Mouse (Mus musculus): ENCODE measurements around the gene Nfix. TPM values are rescaled to one million over a fixed set of nuclear protein-coding genes. Genes with fewer than 3 reads are reported as not detected.

Nfix gene
- polyA plus RNA-seq, 1 experiment from 2014 or later = 18.4 TPM

- ATAC-seq (ENCODE audit: insufficient number of reproducible peaks, insufficient read depth, low FRiP score, low TSS enrichment) = no peak
- WGBS = 1% methylated on average over 12 of the region's 12 CpGs
Measured at GRCm38 (mm10) chr8:84705960-84706359, 94.2 kb downstream of the Nfix start.

GRCm38 (mm10) chr8:84704867-84705831 lies 95.0 kb downstream of the Nfix start:
- H3K4me1 ChIP-seq = peaks cover 57% of the 10 kb centered on the region
- H3K9me3 ChIP-seq = no peaks in the 10 kb centered on the region
- ATAC-seq (ENCODE audit: insufficient number of reproducible peaks, insufficient read depth, low FRiP score, low TSS enrichment) = no peak
- no peak overlapping the region for H3K27ac ChIP-seq
- H3K4me2 ChIP-seq (replicated peaks) = peak overlapping the region; percentile 33
- H3K9ac ChIP-seq = no peak overlapping the region
- 1% methylated on average over 61 of the region's 61 CpGs for WGBS
- peaks cover 77% of the 10 kb centered on the region for H3K27me3 ChIP-seq
- peaks cover 7% of the 10 kb centered on the region; the same call in 1 of the 2 replicates for H3K36me3 ChIP-seq
- H3K4me3 ChIP-seq = 0 out of 2 replicates have a peak overlapping the region, but pooled peaks have one; percentile 20

More at GRCm38 (mm10) chr8:84705960-84706359, 94.2 kb downstream of the Nfix start:
- peaks cover 7% of the 10 kb centered on the region; the same call in 1 of the 2 replicates for H3K36me3 ChIP-seq
- H3K27me3 ChIP-seq = peaks cover 76% of the 10 kb centered on the region
- H3K4me2 ChIP-seq (replicated peaks) = peak overlapping the region; percentile 33; the same call in 1 of the 2 replicates
- no peak overlapping the region for H3K27ac ChIP-seq
- peaks cover 58% of the 10 kb centered on the region for H3K4me1 ChIP-seq
- no peak overlapping the region for H3K9ac ChIP-seq
- H3K9me3 ChIP-seq = no peaks in the 10 kb centered on the region
- no peak overlapping the region for H3K4me3 ChIP-seq

GRCm38 (mm10) chr8:84704356-84704755 lies 95.8 kb downstream of the Nfix start:
- Histone ChIP-seq H3K36me3 (peaks cover 14% of the 10 kb centered on the region), H3K9me3 (no peaks in the 10 kb centered on the region), H3K4me2 (replicated peaks) (peak overlapping the region; percentile 38), H3K27ac (no peak overlapping the region), H3K4me1 (peaks cover 56% of the 10 kb centered on the region), H3K27me3 (peaks cover 77% of the 10 kb centered on the region), H3K4me3 (peak overlapping the region; percentile 20), H3K9ac (no peak overlapping the region)
- under 1% methylated on average over 16 of the region's 16 CpGs for WGBS
- no peak for ATAC-seq (ENCODE audit: insufficient number of reproducible peaks, insufficient read depth, low FRiP score, low TSS enrichment)

- H3K9me3 ChIP-seq = no peaks in the 10 kb centered on the region
- WGBS = 10% methylated on average over 38 of the region's 38 CpGs
- H3K4me1 ChIP-seq = peaks cover 49% of the 10 kb centered on the region
- H3K27me3 ChIP-seq = peaks cover 71% of the 10 kb centered on the region
- H3K4me2 ChIP-seq (replicated peaks) = peak overlapping the region; percentile 38
- ATAC-seq (ENCODE audit: insufficient number of reproducible peaks, insufficient read depth, low FRiP score, low TSS enrichment) = no peak
- H3K36me3 ChIP-seq = peaks cover 21% of the 10 kb centered on the region
- 0 out of 2 replicates have a peak overlapping the region, but pooled peaks have one; percentile 10 for H3K9ac ChIP-seq
- no peak overlapping the region for H3K27ac ChIP-seq
- peak overlapping the region; percentile 20 for H3K4me3 ChIP-seq
Measured at GRCm38 (mm10) chr8:84703466-84704249, 96.5 kb downstream of the Nfix start.

- 0 out of 2 replicates have a peak overlapping the region, but pooled peaks have one; percentile 38 for H3K4me2 ChIP-seq (replicated peaks)
- no peaks in the 10 kb centered on the region for H3K9me3 ChIP-seq
- 80% methylated on average over 6 of the region's 6 CpGs for WGBS
- no peak overlapping the region for H3K27ac ChIP-seq
- peaks cover 65% of the 10 kb centered on the region for H3K27me3 ChIP-seq
- peaks cover 25% of the 10 kb centered on the region for H3K36me3 ChIP-seq
- H3K9ac ChIP-seq = no peak overlapping the region
- peaks cover 45% of the 10 kb centered on the region for H3K4me1 ChIP-seq
- no peak for ATAC-seq (ENCODE audit: insufficient number of reproducible peaks, insufficient read depth, low FRiP score, low TSS enrichment)
- peak overlapping the region; percentile 20 for H3K4me3 ChIP-seq
Measured at GRCm38 (mm10) chr8:84702963-84703465, 97.1 kb downstream of the Nfix start.

- peaks cover 40% of the 10 kb centered on the region for H3K4me1 ChIP-seq
- peaks cover 61% of the 10 kb centered on the region for H3K27me3 ChIP-seq
- H3K4me2 ChIP-seq (replicated peaks) = 0 out of 2 replicates have a peak overlapping the region, but pooled peaks have one; percentile 38
- no peaks in the 10 kb centered on the region for H3K9me3 ChIP-seq
- H3K27ac ChIP-seq = no peak overlapping the region
- H3K9ac ChIP-seq = no peak overlapping the region
- WGBS = 69% methylated on average over 9 of the region's 9 CpGs
- no peak for ATAC-seq (ENCODE audit: insufficient number of reproducible peaks, insufficient read depth, low FRiP score, low TSS enrichment)
- H3K4me3 ChIP-seq = peak overlapping the region; percentile 17
- H3K36me3 ChIP-seq = peaks cover 25% of the 10 kb centered on the region
Measured at GRCm38 (mm10) chr8:84702561-84702960, 97.6 kb downstream of the Nfix start.

- peak; percentile 41; the same call in 1 of the 2 replicates for ATAC-seq (ENCODE audit: insufficient number of reproducible peaks, insufficient read depth, low FRiP score, low TSS enrichment)
- H3K9me3 ChIP-seq = no peaks in the 10 kb centered on the region
- H3K36me3 ChIP-seq = peaks cover 37% of the 10 kb centered on the region
Measured at GRCm38 (mm10) chr8:84700941-84701911, 98.9 kb downstream of the Nfix start, which contains the start of gene Lyl1. Lyl1 (plus strand) TSS chr8:84701457.

GRCm38 (mm10) chr8:84700526-84700925 lies 99.6 kb downstream of the Nfix start:
- H3K27ac ChIP-seq = 0 out of 2 replicates have a peak overlapping the region, but pooled peaks have one; percentile 23
- peaks cover 43% of the 10 kb centered on the region for H3K36me3 ChIP-seq
- ATAC-seq (ENCODE audit: insufficient number of reproducible peaks, insufficient read depth, low FRiP score, low TSS enrichment) = no peak
- H3K4me1 ChIP-seq = peaks cover 26% of the 10 kb centered on the region
- no peak overlapping the region for H3K4me2 ChIP-seq (replicated peaks)
- peaks cover 46% of the 10 kb centered on the region for H3K27me3 ChIP-seq
- WGBS = 82% methylated on average over 5 of the region's 5 CpGs
- no peak overlapping the region for H3K9ac ChIP-seq
- no peaks in the 10 kb centered on the region for H3K9me3 ChIP-seq
- H3K4me3 ChIP-seq = no peak overlapping the region

More at GRCm38 (mm10) chr8:84700941-84701911, 98.9 kb downstream of the Nfix start, which contains the start of gene Lyl1:
- Histone ChIP-seq H3K27ac (peak within 1 kb of the TSS; percentile 57; the same call in 1 of the 2 replicates), H3K4me2 (replicated peaks) (peak within 1 kb of the TSS; percentile 21; the same call in 1 of the 2 replicates), H3K9ac (no peak within 1 kb of the TSS; the same call in 1 of the 2 replicates), H3K4me1 (peaks cover 28% of the 10 kb centered on the region), H3K4me3 (peak within 1 kb of the TSS; percentile 17), H3K27me3 (peaks cover 49% of the 10 kb centered on the region)
- 10% methylated on average over 34 of the region's 34 CpGs for WGBS

GRCm38 (mm10) chr8:84699861-84700322 lies 100.3 kb downstream of the Nfix start:
- H3K9me3 ChIP-seq = no peaks in the 10 kb centered on the region
- H3K4me1 ChIP-seq = peaks cover 22% of the 10 kb centered on the region
- no peak overlapping the region for H3K4me2 ChIP-seq (replicated peaks)
- ATAC-seq (ENCODE audit: insufficient number of reproducible peaks, insufficient read depth, low FRiP score, low TSS enrichment) = no peak
- H3K27me3 ChIP-seq = peaks cover 41% of the 10 kb centered on the region
- H3K9ac ChIP-seq = no peak overlapping the region
- H3K27ac ChIP-seq = 0 out of 2 replicates have a peak overlapping the region, but pooled peaks have one; percentile 23
- WGBS = 68% methylated on average over 7 of the region's 7 CpGs
- H3K36me3 ChIP-seq = peaks cover 48% of the 10 kb centered on the region
- H3K4me3 ChIP-seq = no peak overlapping the region

- H3K27ac ChIP-seq = 0 out of 2 replicates have a peak overlapping the region, but pooled peaks have one; percentile 17
- no peak overlapping the region for H3K4me2 ChIP-seq (replicated peaks)
- no peak overlapping the region for H3K9ac ChIP-seq
- 0 out of 2 replicates have a peak, but pooled peaks cover 13% of the 10 kb centered on the region for H3K4me1 ChIP-seq
- ATAC-seq (ENCODE audit: insufficient number of reproducible peaks, insufficient read depth, low FRiP score, low TSS enrichment) = no peak
- H3K9me3 ChIP-seq = no peaks in the 10 kb centered on the region
- no peak overlapping the region for H3K4me3 ChIP-seq
- peaks cover 55% of the 10 kb centered on the region for H3K36me3 ChIP-seq
- 91% methylated on average over 9 of the region's 9 CpGs for WGBS
- H3K27me3 ChIP-seq = peaks cover 31% of the 10 kb centered on the region
Measured at GRCm38 (mm10) chr8:84698929-84699401, 101.2 kb downstream of the Nfix start.
